Mouse (Mus musculus) adrenal gland, postnatal 36 days (tissue): ENCODE measurements around the gene Spef2. TPM values are rescaled to one million over a fixed set of nuclear protein-coding genes. Genes with fewer than 3 reads are reported as not detected.
"Not testable (repeated sequence)": the region's sequence is repeated elsewhere in the genome, so short reads cannot be mapped to it uniquely, and the experiment has no call there.

Experiments used
- DNase-seq, 2 experiments: peaks; one replicate each; pipeline ENCODE4 v3.0.0; 2021; ENCODE audit warnings: mixed read lengths in 1 of 2
- total RNA-seq, 2 experiments: library from RNA; stranded (reverse); gene quantifications; 2 replicates each; pipeline ENCODE4 v1.2.3; 2021

Spef2 gene
- total RNA-seq, 2 experiments from 2014 or later, result 0.17 to 0.23 TPM

DNA sequence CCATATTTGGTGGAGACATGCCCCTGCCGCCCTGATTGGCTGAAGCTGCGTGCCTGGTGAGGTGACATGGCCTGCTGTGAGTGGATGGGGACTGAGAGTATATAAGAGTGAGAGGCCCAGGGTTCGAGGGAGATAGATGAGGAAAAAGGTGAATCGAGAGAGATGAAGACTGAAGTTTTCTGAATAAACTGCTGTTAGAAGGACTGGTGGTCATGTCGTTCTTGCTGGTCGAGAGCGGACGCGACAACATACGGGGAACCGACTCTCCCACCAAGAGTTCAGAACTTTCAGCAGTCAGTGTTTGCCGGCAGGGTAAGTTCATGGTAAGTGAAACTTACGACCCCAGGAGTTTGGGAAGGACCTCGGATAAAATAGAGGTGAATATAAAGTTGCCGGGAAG, 191.4 kb downstream of the Spef2 start:
- not testable (repeated sequence) for DNase-seq

DNA sequence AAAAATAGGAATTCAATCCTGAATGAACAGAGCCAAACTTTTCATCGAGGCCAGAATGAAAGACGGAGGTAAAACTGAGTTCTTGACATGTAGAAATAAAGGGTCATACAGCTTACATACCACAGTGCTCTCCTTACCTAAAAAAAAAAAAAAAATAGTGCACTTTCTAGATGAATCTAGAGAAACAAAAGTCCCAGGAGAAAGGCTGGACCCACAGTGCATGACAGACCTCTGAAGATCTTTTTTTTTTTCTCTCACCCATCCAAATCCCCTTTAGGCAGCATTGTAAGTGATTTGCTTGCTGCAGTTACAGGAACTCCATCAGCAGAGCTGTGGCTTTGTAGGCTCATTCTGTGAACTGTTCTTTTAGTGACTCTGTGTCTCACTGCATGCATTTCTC, 199.7 kb downstream of the Spef2 start:
- DNase-seq, result no peak

DNA sequence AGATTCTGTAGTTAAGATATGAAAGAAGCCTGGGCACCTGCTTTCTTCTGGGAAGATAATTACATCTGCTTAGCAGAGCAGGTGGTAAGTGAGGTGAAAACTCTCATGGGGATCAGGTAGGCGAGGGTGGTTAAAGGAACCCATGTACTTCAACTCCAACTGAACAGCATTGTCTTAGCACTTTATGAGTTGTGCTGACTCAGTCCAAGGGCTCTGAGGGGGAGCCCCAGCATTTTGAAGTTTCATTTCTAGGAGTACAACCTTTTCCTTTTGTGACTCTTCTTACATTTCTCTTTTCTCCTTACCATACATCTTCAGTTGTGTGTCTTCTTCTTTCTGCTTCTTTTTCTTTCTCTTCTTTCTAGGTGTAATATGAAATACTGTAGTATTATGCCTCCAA, 213.5 kb downstream of the Spef2 start:
- no peak for DNase-seq

DNA sequence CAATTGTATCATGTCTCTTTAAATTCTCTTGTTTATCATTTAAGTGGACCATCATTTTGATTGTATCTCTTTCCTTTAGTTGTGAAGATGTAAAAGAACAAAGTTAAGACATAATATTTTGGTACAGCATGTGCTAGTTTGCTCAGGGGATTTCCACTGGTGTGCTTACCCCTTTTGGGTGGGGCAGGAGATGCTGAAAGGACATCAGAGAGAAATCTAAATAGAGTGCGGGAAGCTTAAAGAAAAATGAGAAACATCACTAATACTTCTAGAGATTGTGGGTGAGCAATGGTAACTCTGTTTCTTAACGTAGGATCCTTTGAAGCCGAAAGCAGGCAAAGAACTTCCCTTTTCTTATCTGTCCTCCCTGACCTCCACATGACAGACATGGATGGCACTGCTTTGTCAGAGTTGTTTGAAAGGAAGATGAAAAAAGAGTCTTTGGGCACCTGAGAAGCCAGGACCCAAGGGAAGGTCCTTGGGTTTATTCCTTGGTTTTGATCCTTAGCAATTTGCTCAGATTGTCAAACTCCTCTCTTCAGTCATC, 215.2 kb downstream of the Spef2 start:
- DNase-seq, result no peak

DNA sequence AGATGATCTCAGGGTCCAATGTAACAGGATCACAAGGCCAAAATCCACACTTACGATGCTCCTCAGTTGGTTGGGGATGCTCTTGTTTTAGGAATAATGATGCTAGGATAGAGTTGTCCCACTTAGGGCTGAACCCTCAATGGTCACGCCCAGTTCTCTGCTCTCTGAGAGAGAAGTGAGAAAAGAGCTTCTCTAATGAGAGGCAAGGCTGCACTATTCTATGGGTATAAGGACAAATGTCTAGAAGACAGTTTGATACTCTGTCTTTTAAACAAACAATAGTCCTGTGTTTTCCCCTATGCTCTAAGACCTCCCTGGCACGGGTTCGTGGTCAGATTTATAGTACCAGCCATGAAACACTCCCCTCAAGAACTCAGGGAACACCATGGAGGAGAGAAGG, 218.6 kb downstream of the Spef2 start, which contains the start of gene Il7r:
Il7r (minus strand) TSS at position 101 of the 400 bp plus-strand sequence.
- no peak for DNase-seq

DNA sequence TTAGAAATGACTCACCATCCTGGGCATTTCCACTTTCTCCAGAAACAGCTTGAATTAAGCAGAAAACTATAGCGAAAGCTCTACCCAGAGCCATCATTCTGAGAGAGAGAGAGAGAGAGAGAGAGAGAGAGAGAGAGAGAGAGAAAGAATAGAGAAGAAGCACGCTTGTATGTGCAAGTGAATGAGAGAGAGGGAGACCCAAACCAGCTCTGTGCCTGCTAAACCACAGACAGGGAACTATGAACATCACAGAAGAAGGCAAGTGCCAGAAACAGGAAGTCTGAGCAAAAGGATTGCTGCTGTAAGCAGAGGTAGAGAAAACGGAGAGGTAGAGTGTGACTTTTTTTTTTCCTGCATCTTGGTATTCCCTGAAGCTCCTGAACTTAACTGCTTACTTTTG, 219.0 kb downstream of the Spef2 start:
- no peak for DNase-seq

Other genes starting within 250 kb of the Spef2 start
- 1 to 10 TPM in 1 of 2 experiments, under 1 TPM in 1; 0.46 to 1.2 TPM for gene Il7r, start 218.7 kb downstream of the Spef2 start, total RNA-seq